Mouse (Mus musculus): ENCODE results near the gene Ube2s. TPM values are rescaled to one million over a fixed set of nuclear protein-coding genes. Genes with fewer than 3 reads are reported as not detected.

Gene Ube2s
- polyA plus RNA-seq, 1 experiment from 2014 or later: 135 TPM

- Histone ChIP-seq H3K27me3 (ENCODE audit: insufficient read depth, low read length) (peaks cover 13% of the 10 kb centered on the region), H3K4me3 (ENCODE audit: low read depth, low read length) (no peak overlapping the region), H3K9me3 (ENCODE audit: low read length) (no peaks in the 10 kb centered on the region), H3K27ac (ENCODE audit: low read depth) (no peak overlapping the region), H3K4me1 (ENCODE audit: insufficient read depth) (peaks cover 8% of the 10 kb centered on the region), H3K4me2 (ENCODE audit: low read depth, low read length) (no peak overlapping the region), H3K36me3 (replicated peaks; ENCODE audit: insufficient read depth, low read length) (0 out of 2 replicates have a peak, but pooled peaks cover 4% of the 10 kb centered on the region), H3K9ac (replicated peaks) (no peak overlapping the region)
- WGBS (ENCODE audit: insufficient replicate concordance): 52% methylated on average over 14 of the region's 14 CpGs
- ATAC-seq (peak; percentile 73), DNase-seq (peak; percentile 33)
- TF ChIP-seq EP300 (IDR thresholded peaks at IDR 0.05; ENCODE audit: low read depth) (no peak), CTCF (IDR thresholded peaks at IDR 0.05; ENCODE audit: low read depth) (no peak)
Measured at GRCm38 (mm10) chr7:4783667-4784268, 28.6 kb downstream of the Ube2s start.

GRCm38 (mm10) chr7:4782759-4783158 lies 29.6 kb downstream of the Ube2s start, which contains the start of the genes Il11 and Tmem190:
TSS of gene Il11 (minus strand) at chr7:4782859.
TSS of gene Tmem190 (plus strand) at chr7:4782937.
- TF ChIP-seq CTCF (IDR thresholded peaks at IDR 0.05; ENCODE audit: low read depth) (no peak), EP300 (IDR thresholded peaks at IDR 0.05; ENCODE audit: low read depth) (no peak)
- no peaks in the 10 kb centered on the region for H3K9me3 ChIP-seq (ENCODE audit: low read length)
- peaks cover 23% of the 10 kb centered on the region for H3K27me3 ChIP-seq (ENCODE audit: insufficient read depth, low read length)
- H3K4me1 ChIP-seq (ENCODE audit: insufficient read depth): 0 out of 2 replicates have a peak, but pooled peaks cover 3% of the 10 kb centered on the region
- H3K9ac ChIP-seq (replicated peaks): no peak within 1 kb of the TSS
- no peak within 1 kb of the TSS for H3K4me3 ChIP-seq (ENCODE audit: low read depth, low read length)
- ATAC-seq (no peak), DNase-seq (no peak)
- H3K27ac ChIP-seq (ENCODE audit: low read depth): no peak within 1 kb of the TSS
- 59% methylated on average over 2 of the region's 2 CpGs for WGBS (ENCODE audit: insufficient replicate concordance)
- no peak within 1 kb of the TSS for H3K4me2 ChIP-seq (ENCODE audit: low read depth, low read length)
- 0 out of 2 replicates have a peak, but pooled peaks cover 4% of the 10 kb centered on the region for H3K36me3 ChIP-seq (replicated peaks; ENCODE audit: insufficient read depth, low read length)

GRCm38 (mm10) chr7:4782130-4782529 lies 30.3 kb downstream of the Ube2s start:
- Histone ChIP-seq H3K4me2 (ENCODE audit: low read depth, low read length) (no peak overlapping the region), H3K27ac (ENCODE audit: low read depth) (no peak overlapping the region), H3K9me3 (ENCODE audit: low read length) (no peaks in the 10 kb centered on the region), H3K9ac (replicated peaks) (no peak overlapping the region), H3K27me3 (ENCODE audit: insufficient read depth, low read length) (peaks cover 29% of the 10 kb centered on the region), H3K4me3 (ENCODE audit: low read depth, low read length) (no peak overlapping the region), H3K4me1 (ENCODE audit: insufficient read depth) (peaks cover 5% of the 10 kb centered on the region; the same call in 1 of the 2 replicates), H3K36me3 (replicated peaks; ENCODE audit: insufficient read depth, low read length) (0 out of 2 replicates have a peak, but pooled peaks cover 4% of the 10 kb centered on the region)
- 44% methylated on average over 3 of the region's 3 CpGs for WGBS (ENCODE audit: insufficient replicate concordance)
- DNase-seq (no peak), ATAC-seq (no peak)
- no peak for TF ChIP-seq EP300 (IDR thresholded peaks at IDR 0.05; ENCODE audit: low read depth)
- no peak for TF ChIP-seq CTCF (IDR thresholded peaks at IDR 0.05; ENCODE audit: low read depth)

DNA sequence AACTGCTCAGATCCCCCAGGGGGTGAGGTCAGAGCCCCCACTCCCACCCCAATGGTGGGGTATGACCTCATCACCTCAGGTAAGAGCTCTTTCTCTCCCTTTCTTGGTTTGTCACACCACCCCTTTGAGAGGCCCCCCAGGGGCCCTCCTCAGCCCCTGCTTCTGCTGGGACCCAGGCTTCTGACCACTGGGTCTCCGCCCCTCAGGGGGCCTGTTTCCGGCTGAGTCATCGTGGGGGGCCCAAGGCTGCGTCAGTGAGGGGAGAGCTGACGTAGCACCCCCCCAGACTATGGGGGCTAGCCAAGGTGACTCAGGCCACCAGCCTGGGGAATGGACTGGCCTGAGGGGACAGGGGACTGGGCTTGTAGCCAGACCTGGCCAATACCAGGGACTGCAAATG lies 32.5 kb downstream of the Ube2s start:
- TF ChIP-seq CTCF (IDR thresholded peaks at IDR 0.05; ENCODE audit: low read depth) (no peak), EP300 (IDR thresholded peaks at IDR 0.05; ENCODE audit: low read depth) (no peak)
- Histone ChIP-seq H3K4me2 (ENCODE audit: low read depth, low read length) (no peak overlapping the region), H3K27me3 (ENCODE audit: insufficient read depth, low read length) (peaks cover 51% of the 10 kb centered on the region), H3K27ac (ENCODE audit: low read depth) (no peak overlapping the region), H3K4me1 (ENCODE audit: insufficient read depth) (peaks cover 9% of the 10 kb centered on the region), H3K9ac (replicated peaks) (no peak overlapping the region), H3K36me3 (replicated peaks; ENCODE audit: insufficient read depth, low read length) (0 out of 2 replicates have a peak, but pooled peaks cover 4% of the 10 kb centered on the region), H3K4me3 (ENCODE audit: low read depth, low read length) (no peak overlapping the region), H3K9me3 (ENCODE audit: low read length) (no peaks in the 10 kb centered on the region)
- WGBS (ENCODE audit: insufficient replicate concordance): 17% methylated on average over 5 of the region's 5 CpGs
- ATAC-seq: no peak
- no peak for DNase-seq

GRCm38 (mm10) chr7:4777851-4778637 lies 34.3 kb downstream of the Ube2s start:
- Histone ChIP-seq H3K36me3 (replicated peaks; ENCODE audit: insufficient read depth, low read length) (no peaks in the 10 kb centered on the region), H3K9ac (replicated peaks) (no peak overlapping the region), H3K27me3 (ENCODE audit: insufficient read depth, low read length) (peaks cover 58% of the 10 kb centered on the region), H3K9me3 (ENCODE audit: low read length) (no peaks in the 10 kb centered on the region), H3K4me3 (ENCODE audit: low read depth, low read length) (0 out of 2 replicates have a peak overlapping the region, but pooled peaks have one; percentile 41), H3K27ac (ENCODE audit: low read depth) (no peak overlapping the region), H3K4me1 (ENCODE audit: insufficient read depth) (peaks cover 6% of the 10 kb centered on the region), H3K4me2 (ENCODE audit: low read depth, low read length) (no peak overlapping the region)
- ATAC-seq: no peak
- TF ChIP-seq EP300 (IDR thresholded peaks at IDR 0.05; ENCODE audit: low read depth): no peak
- TF ChIP-seq CTCF (IDR thresholded peaks at IDR 0.05; ENCODE audit: low read depth): no peak
- no peak for DNase-seq
- WGBS (ENCODE audit: insufficient replicate concordance): 21% methylated on average over 20 of the region's 20 CpGs
